Mouse (Mus musculus): ENCODE data around the gene Tmigd3.

GRCm38 (mm10) chr3:105904721-105905120 lies 34.0 kb downstream of the Tmigd3 start:
- TF ChIP-seq POLR2A (IDR thresholded peaks at IDR 0.05; ENCODE audit: control insufficient read depth in 1 of 2, insufficient read depth in 1 of 2, low read depth in 1 of 2, low read length in 2 of 2, poor library complexity in 1 of 2) (no peak), MAFK (IDR thresholded peaks at IDR 0.05; ENCODE audit: borderline replicate concordance, low read depth, low read length) (no peak)
